17 mouse cellular contexts compared by ENCODE assay signal in the genomic region with DNA sequence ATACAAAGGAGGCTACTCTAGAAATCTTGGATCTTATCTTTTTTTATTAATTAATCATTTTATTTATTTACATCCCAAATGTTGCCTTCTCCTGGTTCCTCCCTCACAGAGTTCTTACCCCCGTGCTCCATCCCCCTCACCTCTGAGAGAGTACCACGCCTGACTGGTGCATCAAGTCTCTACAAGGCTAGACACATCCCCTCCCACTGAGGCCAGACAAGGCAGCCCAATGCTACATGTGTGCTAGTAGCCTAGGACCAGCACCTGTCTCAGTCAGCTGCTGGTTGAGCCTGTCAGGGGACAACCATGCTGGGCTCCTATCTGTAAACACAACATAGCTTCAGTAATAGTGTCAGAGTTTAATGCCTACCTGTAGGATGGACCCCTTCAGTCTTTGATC.
"Had no signal": no experiment of that assay in that cellular context is flagged by ENCODE, and none has a peak within 500 bp of the region (broad histone marks: within the 10 kb centered on the region; RNA-seq: fewer than 3 reads in every experiment).

No protein-coding gene starts in this region.

- H3K9me3 ChIP-seq: midbrain, embryonic 10.5 days had no signal

- H3K9ac ChIP-seq: liver, embryonic 12.5 days; liver, embryonic 14.5 days; lung, embryonic 14.5 days had no signal

- H3K4me2 ChIP-seq: liver, embryonic 12.5 days; lung, embryonic 14.5 days had no signal

- DNase-seq: lung, adult 18-20 months; lung, embryonic 14.5 days; lung, postnatal 14 days; lung, postnatal 4 days; retina, postnatal 1 day; right cerebral cortex, adult 18-20 months; right cerebral cortex, postnatal 25 days; right cerebral cortex, postnatal 4 days; spleen, adult 18-20 months; thymus, adult 18-20 months; thymus, postnatal 14 days; thymus, postnatal 36 days had no signal

- H3K4me3 ChIP-seq: liver, embryonic 12.5 days; midbrain, embryonic 10.5 days; myocyte had no signal

- H3K4me1 ChIP-seq: liver, embryonic 12.5 days; midbrain, embryonic 10.5 days had no signal

- H3K36me3 ChIP-seq: liver, embryonic 12.5 days; midbrain, embryonic 10.5 days had no signal

- H3K27ac ChIP-seq: liver, embryonic 12.5 days; liver, embryonic 14.5 days; midbrain, embryonic 10.5 days had no signal

- H3K27me3 ChIP-seq: liver, embryonic 12.5 days had no signal

- ATAC-seq: liver, embryonic 12.5 days; midbrain, embryonic 16.5 days had no signal
